Mouse (Mus musculus) myocyte (in vitro differentiated cells): Measurements from ENCODE around the gene Pptc7.

Experiments
- CEBPB ChIP-seq: IDR thresholded peaks from 2 replicates; pipeline ENCODE4 v1.6.1; 2011; ENCODE audit warnings: mild to moderate bottlenecking, moderate library complexity; ENCODE audit not compliant: poor library complexity, insufficient read depth, severe bottlenecking
- E2F4 ChIP-seq: IDR thresholded peaks from one replicate; pipeline ENCODE4 v1.6.1; 2011; ENCODE audit warnings: mild to moderate bottlenecking, control low read depth, moderate library complexity; ENCODE audit not compliant: insufficient read depth
- MAX ChIP-seq: IDR thresholded peaks from one replicate; pipeline ENCODE4 v1.6.1; 2011; ENCODE audit warnings: low read depth, mild to moderate bottlenecking, control low read depth
- MYOD1 ChIP-seq, 3 experiments: IDR thresholded peaks; one replicate each; pipeline ENCODE4 v1.6.1; 2011; ENCODE audit warnings: control low read depth in 2 of 3, low read depth in 2 of 3, mild to moderate bottlenecking in 2 of 3, moderate library complexity in 1 of 3; ENCODE audit not compliant: insufficient read length in 2 of 3, control insufficient read depth in 1 of 3
- MYOG ChIP-seq, 3 experiments: IDR thresholded peaks; one replicate each; pipeline ENCODE4 v1.6.1; 2011; ENCODE audit warnings: control low read depth in 2 of 3, low read depth in 2 of 3, mild to moderate bottlenecking in 2 of 3; ENCODE audit not compliant: insufficient read length in 2 of 3, control insufficient read depth in 1 of 3, insufficient read depth in 1 of 3
- POLR2A ChIP-seq: IDR thresholded peaks from one replicate; pipeline ENCODE4 v1.6.1; 2011; ENCODE audit warnings: low read depth, mild to moderate bottlenecking, control low read depth, moderate library complexity; ENCODE audit not compliant: insufficient read length
- POLR2AphosphoS2 ChIP-seq: IDR thresholded peaks from one replicate; pipeline ENCODE4 v1.6.1; 2011; ENCODE audit warnings: low read depth, control low read depth; ENCODE audit not compliant: insufficient read length
- REST ChIP-seq: IDR thresholded peaks from one replicate; pipeline ENCODE4 v1.6.1; 2011; ENCODE audit warnings: mild to moderate bottlenecking, control low read depth, moderate library complexity; ENCODE audit not compliant: insufficient read depth, insufficient read length
- SRF ChIP-seq: IDR thresholded peaks from one replicate; pipeline ENCODE4 v1.6.1; 2011; ENCODE audit warnings: low read depth; ENCODE audit not compliant: control insufficient read depth, insufficient read length
- TCF12 ChIP-seq: IDR thresholded peaks from one replicate; pipeline ENCODE4 v1.6.1; 2011; ENCODE audit warnings: mild to moderate bottlenecking, control low read depth; ENCODE audit not compliant: poor library complexity, insufficient read depth, severe bottlenecking
- TCF3 ChIP-seq: IDR thresholded peaks from one replicate; pipeline ENCODE4 v1.6.1; 2011; ENCODE audit warnings: low read depth, control low read depth; ENCODE audit not compliant: insufficient read length
- USF1 ChIP-seq: IDR thresholded peaks from one replicate; pipeline ENCODE4 v1.6.1; 2011; ENCODE audit warnings: low read depth, mild to moderate bottlenecking, control low read depth, moderate library complexity

DNA sequence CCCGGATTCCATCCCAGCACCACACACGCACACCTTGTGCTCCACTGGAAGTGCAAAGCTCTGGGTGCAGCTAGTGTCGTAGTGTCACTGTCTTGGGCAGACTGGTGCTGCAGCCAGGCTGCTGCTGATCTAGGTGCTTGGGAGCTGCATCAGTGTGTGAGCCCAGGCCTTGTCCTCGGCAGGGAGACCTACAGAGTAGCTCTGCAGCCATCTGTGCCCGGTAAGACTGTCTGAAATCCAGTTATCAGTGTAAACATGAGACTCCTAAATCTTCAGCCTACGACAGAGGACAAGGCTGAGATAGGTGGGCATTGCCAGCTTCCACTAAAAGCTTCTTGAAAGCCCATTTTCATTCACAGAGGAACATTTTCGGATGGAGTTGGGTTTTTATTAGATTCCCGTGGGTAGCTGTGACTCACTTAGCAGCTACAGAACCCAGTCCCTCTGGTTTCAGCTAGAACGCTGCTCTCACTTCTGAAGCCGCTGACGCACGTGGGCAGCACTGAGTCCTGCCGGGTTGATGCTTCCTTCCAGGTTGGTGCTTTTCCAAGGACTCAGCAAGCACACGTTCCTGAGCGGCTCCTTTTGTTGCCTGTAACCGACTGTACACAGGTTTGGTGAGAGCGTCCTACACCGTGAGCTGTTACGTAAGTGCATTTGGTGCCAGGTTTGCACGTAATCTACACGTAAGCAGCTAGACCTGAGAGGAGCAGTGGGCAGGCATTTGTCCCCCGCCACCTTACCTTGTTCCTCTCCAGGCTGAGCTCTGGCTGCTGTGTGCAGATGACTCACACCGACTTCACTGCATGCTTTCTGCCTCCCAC, 40.7 kb downstream of the Pptc7 start:
- TF ChIP-seq MYOD1 (IDR thresholded peaks at IDR 0.05; ENCODE audit: control insufficient read depth in 1 of 3, insufficient read length in 2 of 3, low read depth in 2 of 3) = no peak
- no peak for TF ChIP-seq POLR2AphosphoS2
- TF ChIP-seq POLR2A = no peak
- TF ChIP-seq USF1 = no peak
- TF ChIP-seq MAX = no peak
- TF ChIP-seq E2F4 = no peak
- no peak for TF ChIP-seq TCF3
- TF ChIP-seq MYOG (IDR thresholded peaks at IDR 0.05; ENCODE audit: control insufficient read depth in 1 of 3, insufficient read depth in 1 of 3, insufficient read length in 2 of 3, low read depth in 2 of 3) = no peak
- no peak for TF ChIP-seq REST
- TF ChIP-seq CEBPB = no peak
- TF ChIP-seq TCF12 = no peak
- TF ChIP-seq SRF = no peak
